Mouse (Mus musculus): Measurements from ENCODE around the gene Acvr2a.
A peak's percentile ranks its signal among the peaks of the same experiment; 100 is the strongest.
"Not testable (repeated sequence)": the region's sequence is repeated elsewhere in the genome, so short reads cannot be mapped to it uniquely, and the experiment has no call there.

Gene Acvr2a

DNA sequence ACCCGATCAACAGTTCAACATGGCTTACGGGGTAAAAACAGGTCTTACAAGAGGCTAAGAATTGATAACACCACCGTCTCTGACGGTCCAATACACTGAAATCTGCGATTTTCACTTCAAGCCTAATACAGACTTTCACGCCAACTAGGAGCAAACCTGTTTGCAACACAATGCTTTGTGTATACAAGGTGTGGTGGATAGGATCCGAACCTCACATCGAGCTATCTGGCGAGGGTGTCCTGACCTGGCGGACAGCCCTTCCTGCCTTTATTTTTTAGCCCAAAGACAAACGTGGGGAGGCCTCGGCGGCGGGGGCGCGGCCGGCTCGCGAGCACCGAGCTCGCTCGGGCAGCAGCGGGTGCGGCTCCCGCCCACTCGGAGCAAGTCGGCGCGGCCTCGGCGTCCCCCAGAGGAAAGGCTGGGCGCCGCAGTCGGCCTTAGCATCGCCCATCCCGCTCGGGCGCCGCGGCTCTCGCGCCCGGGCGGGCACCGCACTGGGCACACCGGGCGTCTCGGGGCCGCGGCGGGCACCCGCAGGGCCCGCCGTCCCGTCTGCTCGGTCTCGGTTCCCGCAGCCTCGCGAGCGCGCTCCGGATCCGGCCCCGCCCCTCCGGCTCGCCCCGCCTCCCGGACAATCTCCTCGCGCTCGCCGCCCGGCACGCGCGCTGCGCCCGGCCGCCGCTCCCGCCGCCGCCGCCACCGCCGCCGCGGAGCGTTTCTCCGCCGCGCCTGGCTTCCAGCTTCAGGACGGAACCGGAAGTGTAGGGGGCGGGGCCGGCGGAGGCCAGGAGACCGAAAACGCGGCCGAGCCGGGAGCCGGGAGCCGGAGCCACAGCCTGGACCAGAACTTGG is at the start of gene Acvr2a:
TSS of gene Acvr2a (plus strand) at position 739 of the 852 bp plus-strand sequence.
- DNase-seq (ENCODE audit: low read depth, low spot score) = peak; percentile 83

GRCm38 (mm10) chr2:48766513-48766912 is 47.4 kb upstream of the Acvr2a start:
- no peak for DNase-seq (ENCODE audit: low read depth, low spot score)

GRCm38 (mm10) chr2:48767778-48768177 is 46.1 kb upstream of the Acvr2a start:
- no peak for DNase-seq (ENCODE audit: low read depth, low spot score)

DNA sequence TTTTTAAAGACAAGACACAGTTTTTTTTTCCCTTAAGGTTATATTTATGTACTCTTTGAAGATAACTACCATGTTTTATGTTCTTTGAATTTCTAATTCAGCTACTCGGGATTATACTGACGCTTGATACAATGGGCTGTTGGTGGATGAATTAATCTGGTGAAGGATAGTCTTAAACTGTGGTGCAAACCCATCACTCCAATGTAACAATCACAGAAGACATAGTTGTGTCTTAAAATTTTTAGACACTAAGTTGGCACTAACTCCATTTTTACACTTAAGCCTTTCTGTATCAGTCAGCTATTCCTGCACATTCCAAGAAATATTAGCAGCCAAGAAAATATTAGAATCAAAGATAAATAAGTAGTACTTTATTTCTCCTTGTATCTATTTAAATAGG is 45.7 kb upstream of the Acvr2a start:
- no peak for DNase-seq (ENCODE audit: low read depth, low spot score)

- no peak for DNase-seq (ENCODE audit: low read depth, low spot score)
Measured at GRCm38 (mm10) chr2:48770100-48770499, 43.8 kb upstream of the Acvr2a start.

GRCm38 (mm10) chr2:48770634-48771033 is 43.3 kb upstream of the Acvr2a start:
- DNase-seq (ENCODE audit: low read depth, low spot score) = no peak

GRCm38 (mm10) chr2:48775281-48775680 is 38.6 kb upstream of the Acvr2a start:
- DNase-seq (ENCODE audit: low read depth, low spot score) = no peak

- no peak for DNase-seq (ENCODE audit: low read depth, low spot score)
Measured at GRCm38 (mm10) chr2:48788901-48789300, 25.0 kb upstream of the Acvr2a start.

DNA sequence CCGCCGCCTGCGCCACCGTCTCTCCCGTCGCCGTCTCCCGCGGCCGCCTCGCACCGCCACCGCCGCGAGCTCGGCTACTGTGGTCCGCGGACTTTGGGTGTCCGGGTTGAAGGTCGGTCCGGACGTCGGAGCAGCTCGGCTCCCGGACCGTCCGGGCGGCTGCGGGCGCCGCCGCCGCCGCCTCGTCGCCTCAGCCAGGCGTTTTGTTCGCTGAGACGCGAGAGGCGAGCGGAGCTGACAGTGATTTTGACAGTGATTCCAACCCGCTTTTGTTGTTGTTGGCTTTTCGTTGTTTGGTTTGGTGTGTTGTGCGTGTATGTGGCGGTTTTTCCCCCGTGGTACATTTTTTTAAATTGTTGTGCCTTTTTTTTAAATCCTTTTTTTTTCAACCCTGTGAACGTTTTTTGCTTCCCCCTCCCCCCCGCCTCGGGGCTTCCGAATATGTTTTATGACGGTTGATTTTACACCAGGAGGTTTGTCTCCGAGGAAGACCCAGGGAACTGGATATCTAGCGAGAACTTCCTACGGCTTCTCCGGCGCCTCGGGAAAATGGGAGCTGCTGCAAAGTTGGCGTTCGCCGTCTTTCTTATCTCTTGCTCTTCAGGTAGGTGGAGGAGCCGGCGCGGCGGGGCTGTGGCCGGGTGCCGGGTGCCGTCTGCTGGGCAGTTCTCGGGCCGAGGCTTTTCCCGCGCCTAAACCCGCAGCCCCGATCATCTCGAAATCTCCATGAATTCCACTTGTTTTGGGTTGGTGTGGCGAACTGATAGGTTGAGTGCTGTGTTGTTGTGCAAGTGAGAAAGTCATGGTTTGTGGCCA is 522 bp downstream of the Acvr2a start:
- peak; percentile 91 for DNase-seq (ENCODE audit: low read depth, low spot score)

- DNase-seq (ENCODE audit: low read depth, low spot score) = peak; percentile 55
Measured at GRCm38 (mm10) chr2:48815039-48815590, 1.2 kb downstream of the Acvr2a start.

- DNase-seq (ENCODE audit: low read depth, low spot score) = peak; percentile 74
Measured at GRCm38 (mm10) chr2:48816141-48817028, 2.5 kb downstream of the Acvr2a start.

- no peak for DNase-seq (ENCODE audit: low read depth, low spot score)
Measured at GRCm38 (mm10) chr2:48825878-48826277, 12.0 kb downstream of the Acvr2a start.

- no peak for DNase-seq (ENCODE audit: low read depth, low spot score)
Measured at GRCm38 (mm10) chr2:48826380-48826779, 12.5 kb downstream of the Acvr2a start.

DNA sequence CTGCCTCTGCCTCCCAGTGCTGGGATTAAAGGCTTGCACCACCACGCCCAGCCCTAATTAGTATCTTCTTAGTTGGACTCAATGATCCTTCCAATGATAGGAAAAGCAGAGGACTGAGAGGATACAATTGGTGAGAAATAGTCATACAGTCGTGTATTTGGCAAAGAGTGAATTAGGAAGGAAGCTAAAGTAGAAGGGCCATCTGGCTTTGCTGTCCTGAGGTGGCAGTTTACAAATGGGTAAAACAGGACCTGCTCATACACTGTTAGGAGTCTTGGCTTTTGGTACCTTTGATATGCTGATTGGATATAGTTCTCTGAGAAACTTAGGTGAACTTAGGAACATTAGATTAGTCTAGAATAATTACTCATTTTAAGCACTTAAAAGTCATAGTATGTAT is 16.6 kb downstream of the Acvr2a start:
- DNase-seq (ENCODE audit: low read depth, low spot score) = no peak

GRCm38 (mm10) chr2:48832305-48832704 is 18.4 kb downstream of the Acvr2a start:
- DNase-seq (ENCODE audit: low read depth, low spot score) = no peak

DNA sequence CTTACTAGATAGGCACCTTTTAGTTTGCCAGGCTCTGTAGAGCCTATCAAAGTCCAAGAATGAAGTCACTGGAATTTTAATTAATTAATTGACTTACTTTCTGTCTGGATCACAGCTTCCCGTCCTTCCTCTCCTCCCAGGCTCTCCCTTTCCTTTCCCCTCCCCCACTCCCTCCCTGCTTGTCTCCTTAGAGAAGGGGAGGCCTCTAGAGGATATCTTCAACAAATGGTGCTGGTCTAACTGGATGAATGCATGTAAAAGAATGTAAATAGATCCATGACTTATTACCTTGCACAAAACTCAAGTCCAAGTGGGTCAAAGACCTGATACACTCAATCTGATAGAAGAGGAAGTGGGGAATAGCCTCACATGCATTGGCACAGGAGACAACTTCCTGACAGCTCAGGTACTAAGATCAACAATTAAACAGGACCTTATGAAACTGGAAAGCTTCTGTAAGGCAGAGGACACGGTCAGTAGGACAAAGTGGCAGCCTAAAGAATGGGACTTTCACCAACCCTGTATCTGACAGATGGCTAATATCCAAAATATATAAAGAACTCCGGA is 20.1 kb downstream of the Acvr2a start:
- no peak for DNase-seq (ENCODE audit: low read depth, low spot score)

- no peak for DNase-seq (ENCODE audit: low read depth, low spot score)
Measured at GRCm38 (mm10) chr2:48841611-48842470, 27.9 kb downstream of the Acvr2a start.

DNA sequence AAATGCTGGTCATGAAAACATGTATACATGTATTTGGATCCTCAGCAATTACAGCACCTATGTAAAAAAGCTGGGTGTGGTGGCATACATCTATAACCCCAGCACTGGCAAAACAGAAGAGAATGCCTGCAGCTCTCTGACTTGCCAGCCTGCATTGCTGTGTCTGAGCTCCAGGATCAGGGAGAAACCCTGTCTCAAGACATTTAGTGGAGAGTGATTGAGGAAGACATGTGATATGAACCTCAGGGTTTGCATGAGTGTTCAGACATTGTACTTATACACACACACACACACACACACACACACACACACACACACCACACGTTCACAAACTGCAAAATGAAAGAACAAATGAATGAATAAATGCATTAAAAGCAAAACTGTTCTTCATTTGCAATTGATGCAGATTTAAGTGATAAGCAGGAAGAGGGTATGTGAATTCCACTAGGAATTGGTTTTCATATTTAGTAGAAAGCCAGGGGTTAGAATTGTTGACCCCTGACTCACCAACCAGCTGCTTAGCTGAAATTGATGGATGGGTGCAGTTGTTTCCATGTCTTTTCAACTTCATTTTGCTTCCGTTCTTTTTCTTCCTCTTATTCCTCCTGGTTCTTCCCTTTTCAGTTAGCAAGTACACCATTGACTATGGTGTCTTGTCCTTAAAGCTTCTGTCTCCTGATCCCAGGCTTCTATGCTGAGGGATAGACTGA is 32.9 kb downstream of the Acvr2a start:
- no peak for DNase-seq (ENCODE audit: low read depth, low spot score)

DNA sequence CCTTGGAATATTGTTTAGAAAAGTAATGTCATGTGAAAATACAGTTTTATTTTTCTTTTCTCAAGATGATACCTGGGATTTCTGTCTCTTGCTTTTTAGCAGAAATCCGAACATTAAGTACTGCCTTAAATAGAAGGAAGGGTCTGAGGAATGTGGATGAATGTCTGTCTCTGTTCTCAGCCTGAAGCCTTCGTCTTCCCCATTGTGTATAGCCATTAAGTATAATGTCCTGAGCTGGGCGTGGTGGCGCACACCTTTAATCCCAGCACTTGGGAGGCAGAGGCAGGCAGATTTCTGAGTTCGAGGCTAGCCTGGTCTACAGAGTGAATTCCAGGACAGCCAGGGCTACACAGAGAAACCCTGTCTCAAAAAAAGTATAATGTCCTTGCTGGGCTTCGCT is 51.7 kb downstream of the Acvr2a start:
- not testable (repeated sequence) for DNase-seq (ENCODE audit: low read depth, low spot score)

Data from A20 (cell line).